Mouse (Mus musculus): ENCODE measurements around the gene Ldlrad3.

Gene Ldlrad3

GRCm38 (mm10) chr2:101952951-101953361, 233.2 kb downstream of the Ldlrad3 start:
- peak; percentile 65 to 66 for DNase-seq

- no peak for DNase-seq
Observed at GRCm38 (mm10) chr2:101950716-101951520, 235.3 kb downstream of the Ldlrad3 start.

GRCm38 (mm10) chr2:101935006-101935405, 251.2 kb downstream of the Ldlrad3 start:
- DNase-seq, result no peak

GRCm38 (mm10) chr2:101933301-101933700, 252.9 kb downstream of the Ldlrad3 start:
- no peak for DNase-seq

- peak; percentile 53 to 57 for DNase-seq
Observed at GRCm38 (mm10) chr2:101932169-101932936, 253.8 kb downstream of the Ldlrad3 start.

GRCm38 (mm10) chr2:101925591-101926188, 260.5 kb downstream of the Ldlrad3 start:
- no peak for DNase-seq

- DNase-seq, result no peak
Observed at GRCm38 (mm10) chr2:101925183-101925582, 261.0 kb downstream of the Ldlrad3 start.

GRCm38 (mm10) chr2:101923181-101923580, 263.0 kb downstream of the Ldlrad3 start:
- DNase-seq, result no peak

- DNase-seq, result no peak
Observed at GRCm38 (mm10) chr2:101922302-101922701, 263.9 kb downstream of the Ldlrad3 start.

GRCm38 (mm10) chr2:101920136-101920554, 266.0 kb downstream of the Ldlrad3 start:
- no peak for DNase-seq

GRCm38 (mm10) chr2:101918518-101918917, 267.7 kb downstream of the Ldlrad3 start:
- no peak for DNase-seq

- DNase-seq, result peak; percentile 90 to 92
Observed at GRCm38 (mm10) chr2:101909326-101910080, 276.7 kb downstream of the Ldlrad3 start.

- peak; percentile 28 to 33 for DNase-seq
Observed at GRCm38 (mm10) chr2:101908773-101909172, 277.4 kb downstream of the Ldlrad3 start.

GRCm38 (mm10) chr2:101907386-101908022, 278.7 kb downstream of the Ldlrad3 start:
- DNase-seq, result peak; percentile 91

GRCm38 (mm10) chr2:101906379-101906690, 279.9 kb downstream of the Ldlrad3 start:
- peak in 1 of 2 experiments; percentile 54 for DNase-seq

- DNase-seq, result peak; percentile 89 to 93
Observed at GRCm38 (mm10) chr2:101905534-101906378, 280.4 kb downstream of the Ldlrad3 start.

GRCm38 (mm10) chr2:101902196-101902595, 284.0 kb downstream of the Ldlrad3 start:
- peak; percentile 37 to 46 for DNase-seq

All from cerebellum, postnatal 25 days (tissue).